Mouse (Mus musculus) forebrain, embryonic 11.5 days (tissue): ENCODE results near the gene Dolk. TPM values are rescaled to one million over a fixed set of nuclear protein-coding genes. Genes with fewer than 3 reads are reported as not detected.
A peak's percentile ranks its signal among the peaks of the same experiment; 100 is the strongest.

Experiments
- ATAC-seq: fragments of 200-750 bp; cut with Nextera tagmentation; replicated peaks from 2 replicates; pipeline ENCODE4 v1.8.0; 2017; ENCODE audit warnings: moderate TSS enrichment; ENCODE audit not compliant: low FRiP score
- DNase-seq: peaks from one replicate; pipeline ENCODE4 v3.0.0-alpha.2; 2017; ENCODE audit warnings: low spot score
- H3K27ac ChIP-seq: fragments of 300-500 bp; sonication (generic); 2 replicates; pipeline ENCODE4 v1.5.1; 2014; ENCODE audit warnings: low read depth, low read length
- H3K27me3 ChIP-seq: fragments of 300-500 bp; sonication (generic); 2 replicates; pipeline ENCODE4 v1.6.1; 2014; ENCODE audit warnings: mild to moderate bottlenecking, low read length, mixed read lengths; ENCODE audit not compliant: control insufficient read depth, insufficient read depth
- H3K36me3 ChIP-seq: fragments of 300-500 bp; sonication (generic); 2 replicates; pipeline ENCODE4 v1.6.1; 2014; ENCODE audit warnings: mild to moderate bottlenecking, low read length, moderate library complexity, mixed read lengths; ENCODE audit not compliant: control insufficient read depth, insufficient read depth
- H3K4me1 ChIP-seq: fragments of 300-500 bp; sonication (generic); replicated peaks from 2 replicates; pipeline ENCODE4 v1.6.1; 2014; ENCODE audit warnings: low read length, mixed read lengths; ENCODE audit not compliant: control insufficient read depth, insufficient read depth
- H3K4me2 ChIP-seq: fragments of 300-500 bp; sonication (generic); 2 replicates; pipeline ENCODE4 v1.6.1; 2014; ENCODE audit warnings: low read depth, mild to moderate bottlenecking, low read length, moderate library complexity, mixed read lengths; ENCODE audit not compliant: severe bottlenecking
- H3K4me3 ChIP-seq: fragments of 300-500 bp; sonication (generic); 2 replicates; pipeline ENCODE4 v1.5.1; 2014; ENCODE audit warnings: low read depth, low read length
- H3K9ac ChIP-seq: fragments of 300-500 bp; sonication (generic); 2 replicates; pipeline ENCODE4 v1.6.1; 2014; ENCODE audit warnings: low read length
- H3K9me3 ChIP-seq: fragments of 300-500 bp; sonication (generic); 2 replicates; pipeline ENCODE4 v1.6.1; 2016; ENCODE audit warnings: low read length, mixed read lengths; ENCODE audit not compliant: control insufficient read depth
- WGBS: fragments of 180-500 bp; shearing (Covaris S2); extraction: QIAGEN DNeasy Blood & Tissue Kit; methylation state at CpG from one replicate; pipeline ENCODE4 v1.1.7; 2014; 5-methylcytosine and 5-hydroxymethylcytosine counted together
- polyA plus RNA-seq: library from polyadenylated mRNA; unstranded; fragments of >200 nt; fragmentation: Nextera tagmentation; extraction: Ambion mirVana; gene quantifications from 2 replicates; pipeline ENCODE4 v1.2.1, GENCODE M21; 2014

The Dolk gene
- 26.2 and 26.3 TPM in 2 replicates for polyA plus RNA-seq

DNA sequence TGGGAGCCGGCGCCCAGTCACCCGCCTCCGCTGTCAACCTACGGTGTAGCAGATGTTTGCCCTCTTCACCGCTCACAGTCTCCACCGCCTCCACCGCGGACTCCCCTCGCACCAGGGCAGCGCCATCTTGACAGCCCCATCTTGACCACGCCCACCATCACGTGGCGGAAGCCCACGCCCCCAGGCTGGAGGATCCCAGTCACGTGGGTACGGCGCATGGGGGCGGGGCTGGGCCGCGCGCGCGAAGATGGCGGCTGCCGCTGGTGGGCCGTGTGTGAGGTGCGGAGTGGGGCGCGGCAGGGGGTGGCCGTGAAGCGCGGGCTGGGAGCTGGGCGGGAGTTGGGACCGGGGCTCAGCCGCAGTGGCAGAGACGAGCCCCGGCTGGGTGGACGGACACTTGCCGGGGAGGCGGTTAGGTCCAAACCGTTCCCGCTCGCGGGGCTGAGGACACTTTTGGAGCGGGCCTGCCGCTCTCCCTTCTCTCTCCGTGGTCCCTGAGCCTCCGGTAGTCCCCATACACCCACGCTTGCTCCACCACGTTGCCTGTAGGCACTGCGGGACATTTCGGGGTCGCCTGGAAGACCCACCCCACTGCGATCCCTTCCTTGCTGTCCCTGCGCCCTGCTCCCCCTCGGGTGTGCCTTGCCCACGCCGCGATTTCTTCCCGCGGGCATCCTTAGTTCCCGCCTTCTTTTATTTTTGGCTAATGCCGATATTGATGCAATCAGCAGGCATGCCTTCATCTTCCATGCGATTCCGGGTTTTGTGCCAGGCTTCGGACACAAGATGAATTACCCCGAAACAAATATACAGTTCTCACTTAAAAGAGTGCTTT, at the start of gene Dolk, which contains the start of gene Nup188:
TSS of gene Dolk (minus strand) at position 143 of the 835 bp plus-strand sequence.
TSS of gene Nup188 (plus strand) at position 206 of the 835 bp plus-strand sequence.
- Histone ChIP-seq H3K27me3 (no peaks in the 10 kb centered on the region), H3K36me3 (no peaks in the 10 kb centered on the region; the same call in 1 of the 2 replicates), H3K9ac (peak within 1 kb of the TSS; percentile 96), H3K27ac (peak within 1 kb of the TSS; percentile 46; the same call in 1 of the 2 replicates), H3K4me3 (peak within 1 kb of the TSS; percentile 99), H3K9me3 (no peaks in the 10 kb centered on the region), H3K4me1 (peaks cover 4% of the 10 kb centered on the region; the same call in 1 of the 2 replicates), H3K4me2 (peak within 1 kb of the TSS; percentile 95)
- ATAC-seq (peak; percentile 93), DNase-seq (peak; percentile 99)
- WGBS = under 1% methylated on average over 60 of the region's 68 CpGs

- Histone ChIP-seq H3K27me3 (no peaks in the 10 kb centered on the region), H3K4me2 (no peak overlapping the region), H3K9me3 (no peaks in the 10 kb centered on the region), H3K36me3 (peaks cover 27% of the 10 kb centered on the region), H3K4me3 (no peak overlapping the region), H3K4me1 (no peaks in the 10 kb centered on the region), H3K27ac (no peak overlapping the region), H3K9ac (no peak overlapping the region)
- 97% methylated on average over 2 of the region's 2 CpGs for WGBS
- ATAC-seq (no peak), DNase-seq (no peak)
These were observed 49.2 kb upstream of the Dolk start for GRCm38 (mm10) chr2:30335324-30335723.

DNA sequence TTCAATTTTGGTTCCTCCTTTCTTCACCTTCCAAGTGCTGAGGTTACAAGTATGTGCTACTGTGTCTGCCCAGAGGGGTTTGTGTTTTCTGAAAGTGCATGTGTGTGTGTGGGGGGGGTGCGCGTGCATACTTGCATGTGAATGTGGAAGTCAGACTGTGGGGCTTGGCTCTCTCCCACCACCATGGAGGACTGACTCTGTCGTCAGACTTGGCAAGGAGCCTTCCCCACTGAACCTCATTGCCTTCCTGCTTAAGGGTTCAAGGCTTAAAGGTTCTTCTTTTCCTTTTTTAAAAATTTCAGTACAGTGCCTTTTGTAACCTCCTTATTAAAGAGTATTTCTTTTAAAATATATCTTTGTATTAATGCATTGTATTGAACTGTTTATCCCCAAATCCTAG, 42.7 kb upstream of the Dolk start:
- H3K27me3 ChIP-seq = no peaks in the 10 kb centered on the region
- H3K4me3 ChIP-seq = no peak overlapping the region
- ATAC-seq (no peak), DNase-seq (no peak)
- no peak overlapping the region for H3K27ac ChIP-seq
- no peak overlapping the region for H3K4me2 ChIP-seq
- H3K9me3 ChIP-seq = no peaks in the 10 kb centered on the region
- WGBS = 94% methylated on average over 3 of the region's 3 CpGs
- H3K9ac ChIP-seq = no peak overlapping the region
- H3K36me3 ChIP-seq = peaks cover 24% of the 10 kb centered on the region
- no peaks in the 10 kb centered on the region for H3K4me1 ChIP-seq

GRCm38 (mm10) chr2:30327276-30327675, 41.1 kb upstream of the Dolk start:
- no peak for ATAC-seq
- WGBS = 92% methylated on average over 7 of the region's 7 CpGs
- peaks cover 30% of the 10 kb centered on the region for H3K36me3 ChIP-seq
- no peak overlapping the region for H3K9ac ChIP-seq
- DNase-seq = no peak
- no peaks in the 10 kb centered on the region for H3K9me3 ChIP-seq
- H3K4me1 ChIP-seq = no peaks in the 10 kb centered on the region
- H3K4me3 ChIP-seq = no peak overlapping the region
- H3K27ac ChIP-seq = no peak overlapping the region
- H3K4me2 ChIP-seq = no peak overlapping the region
- H3K27me3 ChIP-seq = no peaks in the 10 kb centered on the region

GRCm38 (mm10) chr2:30325296-30325695, 39.2 kb upstream of the Dolk start:
- Histone ChIP-seq H3K4me3 (no peak overlapping the region), H3K9ac (no peak overlapping the region), H3K9me3 (no peaks in the 10 kb centered on the region), H3K27me3 (no peaks in the 10 kb centered on the region), H3K4me2 (no peak overlapping the region), H3K4me1 (no peaks in the 10 kb centered on the region), H3K27ac (no peak overlapping the region), H3K36me3 (peaks cover 31% of the 10 kb centered on the region)
- 90% methylated on average over 5 of the region's 5 CpGs for WGBS
- ATAC-seq = no peak
- no peak for DNase-seq

DNA sequence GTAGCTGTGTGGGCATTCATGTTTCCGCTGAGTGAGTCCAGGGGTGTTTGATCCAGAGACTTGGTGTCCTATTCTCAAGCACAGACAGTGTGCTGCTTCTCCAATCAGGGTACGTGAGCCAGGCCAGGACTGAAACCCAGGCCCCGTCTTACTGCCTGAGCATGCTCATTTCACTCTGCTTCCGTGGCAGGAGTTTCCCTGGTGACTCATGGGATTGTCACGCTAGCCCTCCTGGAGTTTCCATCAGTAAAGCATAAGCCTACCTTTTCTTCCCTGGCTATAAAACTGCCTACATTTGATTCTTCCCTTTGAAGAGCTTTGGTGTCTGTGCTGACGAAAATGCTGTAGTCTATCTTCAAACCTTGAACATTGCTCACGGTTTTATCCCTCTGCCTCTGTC, 37.0 kb upstream of the Dolk start:
- Histone ChIP-seq H3K9me3 (no peaks in the 10 kb centered on the region), H3K9ac (no peak overlapping the region), H3K27me3 (no peaks in the 10 kb centered on the region), H3K4me3 (no peak overlapping the region), H3K4me2 (no peak overlapping the region), H3K36me3 (peaks cover 26% of the 10 kb centered on the region), H3K4me1 (no peaks in the 10 kb centered on the region), H3K27ac (no peak overlapping the region)
- DNase-seq = no peak
- 95% methylated on average over 7 of the region's 7 CpGs for WGBS
- no peak for ATAC-seq

DNA sequence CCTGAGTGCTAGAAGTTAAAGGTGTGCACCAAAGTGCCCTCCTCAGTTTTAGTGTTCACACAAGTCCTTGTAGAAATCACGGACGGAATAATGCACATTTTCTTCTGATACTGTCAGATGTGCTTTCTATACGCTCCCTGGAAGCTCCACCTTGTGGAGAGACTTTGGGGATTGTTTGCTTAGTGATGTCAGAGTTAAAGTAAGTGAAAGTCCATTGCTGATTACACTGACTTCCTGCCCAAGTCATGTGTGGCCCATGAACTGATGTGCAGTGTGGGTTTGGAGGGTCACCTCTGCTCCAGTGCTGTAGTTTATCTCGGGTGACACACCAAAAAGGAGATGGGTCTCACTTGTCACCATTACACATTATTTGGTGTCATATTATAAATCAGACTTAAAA, 33.1 kb upstream of the Dolk start:
- ATAC-seq = no peak
- Histone ChIP-seq H3K9me3 (no peaks in the 10 kb centered on the region), H3K36me3 (peaks cover 26% of the 10 kb centered on the region), H3K27me3 (no peaks in the 10 kb centered on the region), H3K4me1 (no peaks in the 10 kb centered on the region), H3K4me2 (no peak overlapping the region), H3K4me3 (no peak overlapping the region), H3K9ac (no peak overlapping the region), H3K27ac (no peak overlapping the region)
- DNase-seq = no peak
- WGBS = 93% methylated on average over 4 of the region's 4 CpGs

DNA sequence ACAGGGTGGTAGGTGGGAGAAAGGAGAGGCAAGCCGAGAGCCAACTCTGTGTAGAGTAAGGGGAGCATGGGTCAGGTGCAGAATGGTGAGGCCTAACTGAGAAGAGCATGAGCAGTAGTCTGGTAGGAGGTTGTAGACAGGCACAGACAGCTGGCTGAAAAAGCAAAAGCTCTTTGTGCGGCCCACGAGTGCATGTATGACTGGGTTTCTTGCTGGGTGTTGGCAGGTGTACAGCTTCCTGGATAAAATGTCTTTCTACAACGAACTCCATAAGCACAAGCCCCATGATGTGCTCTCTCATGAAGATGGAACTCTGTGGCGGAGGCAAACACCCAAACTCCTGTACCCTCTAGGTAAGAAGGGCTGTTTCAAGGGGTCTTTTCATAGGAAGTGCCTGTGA, 30.8 kb upstream of the Dolk start:
- no peak for ATAC-seq
- peaks cover 17% of the 10 kb centered on the region for H3K36me3 ChIP-seq

GRCm38 (mm10) chr2:30316136-30316535, 30.0 kb upstream of the Dolk start:
- H3K27me3 ChIP-seq = no peaks in the 10 kb centered on the region
- no peaks in the 10 kb centered on the region for H3K4me1 ChIP-seq
- no peak overlapping the region for H3K4me3 ChIP-seq
- H3K9ac ChIP-seq = no peak overlapping the region
- ATAC-seq (no peak), DNase-seq (no peak)
- no peaks in the 10 kb centered on the region for H3K9me3 ChIP-seq
- H3K4me2 ChIP-seq = no peak overlapping the region
- H3K36me3 ChIP-seq = peaks cover 13% of the 10 kb centered on the region
- no peak overlapping the region for H3K27ac ChIP-seq
- WGBS = 96% methylated on average over 4 of the region's 4 CpGs

More for the DNA sequence above, 30.8 kb upstream of the Dolk start:
- WGBS = 89% methylated on average over 5 of the region's 5 CpGs
- Histone ChIP-seq H3K9ac (no peak overlapping the region), H3K9me3 (no peaks in the 10 kb centered on the region), H3K27me3 (no peaks in the 10 kb centered on the region), H3K4me3 (no peak overlapping the region), H3K4me1 (no peaks in the 10 kb centered on the region), H3K4me2 (no peak overlapping the region), H3K27ac (no peak overlapping the region)
- DNase-seq = no peak
